14 mouse cellular contexts compared by ENCODE assay signal in the genomic region with DNA sequence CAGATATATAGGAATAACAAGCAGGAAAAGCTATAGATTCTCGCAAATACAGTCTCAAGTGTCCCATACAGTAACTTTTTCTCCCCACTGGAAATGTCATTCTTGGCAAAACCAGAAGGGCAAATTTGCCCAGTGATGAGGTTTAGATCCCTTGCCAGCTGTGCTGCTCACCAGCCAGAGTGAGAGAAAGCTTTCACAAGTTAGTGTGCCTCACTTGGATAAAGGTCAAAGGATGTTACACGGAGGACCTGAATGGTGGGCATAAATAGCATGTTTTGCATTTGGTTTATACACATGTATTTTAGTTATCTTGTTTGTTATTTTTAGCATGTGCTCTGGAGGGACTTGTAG. TPM values are rescaled to one million over a fixed set of nuclear protein-coding genes. Genes with fewer than 3 reads are reported as not detected.
DNase-seq lines count a peak whose midpoint lies in the region; ATAC-seq and TF ChIP-seq lines count a peak whose summit lies in the region.
"Had no signal": no experiment of that assay in that cellular context is flagged by ENCODE, and none has a peak within 500 bp of the region (broad histone marks: within the 10 kb centered on the region; RNA-seq: fewer than 3 reads in every experiment).

No protein-coding gene starts in this region.

- H3K27me3 ChIP-seq in heart, adult 2 months (ENCODE audit: control insufficient read depth, insufficient read depth, low read length) = no peaks in the 10 kb centered on the region
- H3K27me3 ChIP-seq in forebrain, embryonic 11.5 days (ENCODE audit: control insufficient read depth, insufficient read depth, low read length) = no peaks in the 10 kb centered on the region
- H3K27me3 ChIP-seq in midbrain, embryonic 15.5 days (replicated peaks) = no peaks in the 10 kb centered on the region
- H3K27me3 ChIP-seq: embryonic facial prominence, embryonic 15.5 days; liver, embryonic 12.5 days; lung, embryonic 15.5 days; megakaryocyte, embryonic 14.5 days had no signal

- no peaks in the 10 kb centered on the region for H3K36me3 ChIP-seq in heart, adult 2 months (ENCODE audit: control insufficient read depth, insufficient read depth, low read length)
- no peaks in the 10 kb centered on the region for H3K36me3 ChIP-seq in forebrain, embryonic 11.5 days (ENCODE audit: control insufficient read depth, insufficient read depth, low read length)
- no peaks in the 10 kb centered on the region for H3K36me3 ChIP-seq in midbrain, embryonic 15.5 days (replicated peaks)
- H3K36me3 ChIP-seq: embryonic facial prominence, embryonic 15.5 days; liver, embryonic 12.5 days; lung, embryonic 15.5 days had no signal

- 0 out of 2 replicates have a peak, but pooled peaks have one; percentile 1 for TF ChIP-seq CTCF in heart, adult 2 months (IDR thresholded peaks at IDR 0.05)
- TF ChIP-seq CTCF in layer of hippocampus, adult 2 months (conservative IDR thresholded peaks at IDR 0.05) = no peak; the same call in 1 of the 2 replicates

- TF ChIP-seq POLR2A in heart, adult 2 months (IDR thresholded peaks at IDR 0.05; ENCODE audit: insufficient read depth, low read depth, low read length) = no peak

- no peaks in the 10 kb centered on the region for H3K9me3 ChIP-seq in forebrain, embryonic 11.5 days (ENCODE audit: control insufficient read depth, low read length)
- H3K9me3 ChIP-seq in midbrain, embryonic 15.5 days = no peaks in the 10 kb centered on the region
- H3K9me3 ChIP-seq: embryonic facial prominence, embryonic 15.5 days; liver, embryonic 12.5 days; lung, embryonic 15.5 days; megakaryocyte, embryonic 14.5 days had no signal

- H3K4me2 ChIP-seq in forebrain, embryonic 11.5 days (ENCODE audit: low read depth, low read length, severe bottlenecking) = no peak overlapping the region
- no peak overlapping the region for H3K4me2 ChIP-seq in midbrain, embryonic 15.5 days
- H3K4me2 ChIP-seq: embryonic facial prominence, embryonic 15.5 days; liver, embryonic 12.5 days; lung, embryonic 15.5 days had no signal

- H3K9ac ChIP-seq in heart, adult 2 months (ENCODE audit: low read depth, low read length) = no peak overlapping the region
- H3K9ac ChIP-seq in forebrain, embryonic 11.5 days (ENCODE audit: low read length) = no peak overlapping the region
- no peak overlapping the region for H3K9ac ChIP-seq in midbrain, embryonic 15.5 days
- H3K9ac ChIP-seq: embryonic facial prominence, embryonic 15.5 days; liver, embryonic 12.5 days; lung, embryonic 15.5 days had no signal

- intact Hi-C loops in heart, adult 2 months (cut with DNase I) = loop anchor here (2.0 to 5.0 kb wide), 3 partner anchors 199 to 1046 kb away; no protein-coding TSS in a partner anchor
- intact Hi-C loops in heart, postnatal 25 days (cut with DNase I) = loop anchor here (5.0 kb wide), 2 partner anchors 219 to 1044 kb away; no protein-coding TSS in a partner anchor

- no peak overlapping the region for H3K27ac ChIP-seq in heart, adult 2 months
- H3K27ac ChIP-seq in layer of hippocampus, adult 2 months = peak overlapping the region; percentile 44; the same call in 1 of the 2 replicates
- 0 out of 2 replicates have a peak overlapping the region, but pooled peaks have one; percentile 41 for H3K27ac ChIP-seq in forebrain, embryonic 11.5 days (ENCODE audit: low read depth, low read length)
- H3K27ac ChIP-seq in midbrain, embryonic 15.5 days = no peak overlapping the region
- H3K27ac ChIP-seq: embryonic facial prominence, embryonic 15.5 days; liver, embryonic 12.5 days; lung, embryonic 15.5 days had no signal

- H3K4me3 ChIP-seq in heart, adult 2 months = no peak overlapping the region
- peak overlapping the region; percentile 17; the same call in 1 of the 2 replicates for H3K4me3 ChIP-seq in layer of hippocampus, adult 2 months
- H3K4me3 ChIP-seq in forebrain, embryonic 11.5 days (ENCODE audit: low read depth, low read length) = no peak overlapping the region
- H3K4me3 ChIP-seq in midbrain, embryonic 15.5 days = no peak overlapping the region
- H3K4me3 ChIP-seq: embryonic facial prominence, embryonic 15.5 days; liver, embryonic 12.5 days; lung, embryonic 15.5 days; megakaryocyte, embryonic 14.5 days had no signal

- 45% methylated on average over 2 of the region's 2 CpGs for whole genome bisulfite sequencing in heart, adult 2 months
- 60% methylated on average over 2 of the region's 2 CpGs for WGBS in forebrain, embryonic 11.5 days
- 68% methylated on average over 2 of the region's 2 CpGs for WGBS in midbrain, embryonic 15.5 days

- H3K4me1 ChIP-seq in heart, adult 2 months (ENCODE audit: control insufficient read depth, insufficient read depth, low read length) = peaks cover 1% of the 10 kb centered on the region; the same call in 1 of the 2 replicates
- no peaks in the 10 kb centered on the region for H3K4me1 ChIP-seq in forebrain, embryonic 11.5 days (replicated peaks; ENCODE audit: control insufficient read depth, insufficient read depth, low read length)
- H3K4me1 ChIP-seq in midbrain, embryonic 15.5 days = no peaks in the 10 kb centered on the region
- H3K4me1 ChIP-seq: embryonic facial prominence, embryonic 15.5 days; liver, embryonic 12.5 days; lung, embryonic 15.5 days; megakaryocyte, embryonic 14.5 days had no signal

- ATAC-seq in forebrain, embryonic 11.5 days (replicated peaks; ENCODE audit: low FRiP score) = no peak
- 0 out of 2 replicates have a peak, but pooled peaks have one; percentile 21 for ATAC-seq in midbrain, embryonic 15.5 days (replicated peaks)
- ATAC-seq: liver, embryonic 12.5 days had no signal

- no peaks in the 10 kb centered on the region for H3K79me2 ChIP-seq in heart, adult 2 months (replicated peaks; ENCODE audit: control insufficient read depth, insufficient read depth, low read length)

- TF ChIP-seq EP300 in heart, adult 2 months (IDR thresholded peaks at IDR 0.05; ENCODE audit: insufficient read depth, low read depth, low read length) = no peak

- DNase-seq in heart, adult 2 months = no peak
- no peak for DNase-seq in heart, postnatal 25 days (ENCODE audit: low spot score)
- DNase-seq in layer of hippocampus, adult 2 months (ENCODE audit: low spot score in 2 of 2) = no peak
- no peak for DNase-seq in layer of hippocampus, adult 9-10 months (ENCODE audit: low spot score)
- DNase-seq in forebrain, embryonic 11.5 days (ENCODE audit: low spot score) = no peak
- no peak for DNase-seq in lung, postnatal 4 days
- DNase-seq: gastrocnemius, postnatal 25 days; kidney, adult 11 months; thymus, postnatal 25 days had no signal

RNA-seq across cellular contexts. Expression of a gene that starts 41.9 kb away (rescaled TPM):
- under 1 TPM; 0.47 to 0.68 TPM for total RNA-seq in heart, adult 2 months (2021)
- polyA plus RNA-seq in heart, adult 2 months (2012; rRNA removed) = not detected in 2 replicates
- under 1 TPM; 0.29 to 0.31 TPM for total RNA-seq in heart, postnatal 25 days (2021)
- total RNA-seq in layer of hippocampus, adult 2 months (2021) = 1 to 10 TPM; 1.3 to 1.9 TPM
- polyA plus RNA-seq in forebrain, embryonic 11.5 days (2014; fragmentation: Nextera tagmentation; extraction: Ambion mirVana) = 1.6 and 1.9 TPM in 2 replicates
- polyA plus RNA-seq in midbrain, embryonic 15.5 days (2015; fragmentation: Nextera tagmentation; extraction: Ambion mirVana) = 1.2 and 1.3 TPM in 2 replicates

Comparison
In these comparisons a context has a peak if more than half of its experiments do, and no peak if none do; other contexts are left out.
1. H3K27ac ChIP-seq: peak in layer of hippocampus, adult 2 months (single experiment) and forebrain, embryonic 11.5 days (single experiment); none in heart, adult 2 months (single experiment) and midbrain, embryonic 15.5 days (single experiment).